Mouse (Mus musculus) frontal cortex, adult 2 months (tissue): ENCODE measurements at regions not wholly inside any gene's neighbourhood (a gene's known extent, or its start where the extent isn't known, plus 50 kb on each side); places are given as distances from the start of the nearest gene placed in this dataset.
"Not testable (repeated sequence)": the region's sequence is repeated elsewhere in the genome, so short reads cannot be mapped to it uniquely, and the experiment has no call there.

Experiments
- DNase-seq, 2 experiments: peaks; one replicate each; pipeline ENCODE4 v3.0.0; 2022; ENCODE audit warnings: low spot score in 1 of 2; ENCODE audit errors: extremely low spot score in 1 of 2

GRCm38 (mm10) chr3:109224526-109224925, 101.6 kb downstream of the Slc25a24 start:
- peak in 1 of 2 experiments; percentile 25 for DNase-seq

- DNase-seq = no peak
Measured at GRCm38 (mm10) chr3:109234275-109234674, 106.2 kb upstream of the Vav3 start.

GRCm38 (mm10) chr3:109236918-109237317, 103.5 kb upstream of the Vav3 start:
- no peak for DNase-seq

DNA sequence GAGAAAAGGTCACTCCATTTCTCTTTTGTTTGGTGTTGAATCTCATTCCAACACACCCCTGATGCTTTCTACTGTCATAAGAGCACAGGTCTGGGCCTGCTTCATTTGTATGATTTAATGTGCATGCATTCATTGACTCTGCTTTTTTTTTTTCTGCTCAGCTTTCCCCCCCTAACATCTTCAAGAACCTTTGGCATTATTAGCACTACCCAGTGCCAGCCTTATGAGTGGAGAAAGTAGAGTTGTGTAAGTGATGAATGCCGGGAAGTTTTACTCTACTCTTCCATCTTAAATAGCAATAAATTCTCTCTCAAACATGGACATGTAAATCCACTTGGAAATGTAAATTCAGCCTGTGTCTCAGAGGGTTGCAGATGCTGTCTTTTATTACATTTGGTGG, 97.0 kb upstream of the Vav3 start:
- DNase-seq = no peak

DNA sequence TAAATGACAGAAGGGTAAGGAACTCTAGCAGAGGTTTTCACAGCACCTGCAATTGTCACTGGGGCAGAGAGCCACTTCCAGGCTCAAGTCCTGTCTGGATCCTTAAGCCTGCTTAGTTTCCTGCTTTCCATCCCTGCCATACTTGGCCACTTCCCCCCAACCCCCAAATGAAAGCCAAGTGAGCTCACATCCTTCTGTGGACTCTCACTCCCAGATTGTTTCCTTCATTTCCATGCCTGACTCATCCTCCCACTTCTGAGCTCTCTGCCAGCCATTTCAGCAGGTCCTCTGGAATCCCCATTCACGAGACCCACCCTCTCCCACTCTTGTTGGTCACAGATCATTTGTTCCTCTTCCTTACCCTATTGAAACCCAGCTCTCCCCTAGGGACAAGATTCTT, 91.7 kb upstream of the Vav3 start:
- DNase-seq = peak; percentile 13 to 62

GRCm38 (mm10) chr3:109249359-109249758, 91.1 kb upstream of the Vav3 start:
- no peak for DNase-seq

- DNase-seq = no peak
Measured at GRCm38 (mm10) chr3:109249989-109250388, 90.5 kb upstream of the Vav3 start.

- no peak for DNase-seq
Measured at GRCm38 (mm10) chr3:109251716-109252115, 88.7 kb upstream of the Vav3 start.

DNA sequence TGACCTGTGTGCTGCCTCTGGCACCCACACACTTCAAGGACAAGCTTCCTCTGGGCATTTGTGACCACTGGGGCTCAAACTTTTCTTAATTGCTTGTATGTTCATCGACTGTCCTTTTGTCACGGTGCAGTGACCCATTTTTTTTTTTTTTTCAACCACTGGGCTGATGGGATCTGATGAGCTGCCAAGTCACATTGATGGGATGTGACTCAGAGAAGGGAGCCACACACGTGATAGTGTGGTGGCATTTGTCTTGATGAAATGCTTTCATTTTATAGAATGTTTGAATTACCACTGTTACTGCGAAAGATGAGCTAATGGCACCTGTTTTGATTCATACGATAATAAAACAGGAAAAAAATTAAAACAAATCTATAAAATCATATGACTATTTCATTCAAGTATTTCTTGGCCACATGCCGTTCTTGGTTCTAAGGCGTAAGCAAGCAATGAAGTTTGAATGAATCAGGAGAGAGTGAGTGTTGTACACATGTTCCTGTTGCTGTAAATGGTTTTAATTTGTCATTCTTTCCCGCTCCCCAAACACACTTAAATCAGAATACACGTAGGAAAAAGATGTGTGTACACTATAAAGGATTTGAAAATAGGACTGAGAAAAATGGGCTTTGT, 86.3 kb upstream of the Vav3 start:
- no peak for DNase-seq

DNA sequence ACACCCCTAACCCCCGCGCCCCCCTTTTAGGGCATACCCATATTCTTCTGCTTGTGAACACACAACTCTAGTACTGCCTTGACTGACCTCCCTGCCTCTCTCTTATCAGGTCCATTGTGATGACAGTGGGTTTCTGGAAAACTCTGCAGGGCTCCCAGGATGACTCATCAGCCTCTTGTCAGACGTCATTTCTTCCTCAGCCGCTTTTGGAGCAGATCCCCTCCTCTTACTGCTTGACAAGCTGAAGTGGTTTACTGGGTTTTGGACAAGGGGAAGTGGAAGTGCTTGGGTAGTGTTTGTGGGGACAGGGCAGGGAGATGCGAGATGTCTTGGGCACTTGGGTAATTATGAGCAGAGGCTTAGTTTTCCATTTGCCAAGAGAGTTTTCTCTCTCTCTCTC, 85.5 kb upstream of the Vav3 start:
- DNase-seq = no peak

DNA sequence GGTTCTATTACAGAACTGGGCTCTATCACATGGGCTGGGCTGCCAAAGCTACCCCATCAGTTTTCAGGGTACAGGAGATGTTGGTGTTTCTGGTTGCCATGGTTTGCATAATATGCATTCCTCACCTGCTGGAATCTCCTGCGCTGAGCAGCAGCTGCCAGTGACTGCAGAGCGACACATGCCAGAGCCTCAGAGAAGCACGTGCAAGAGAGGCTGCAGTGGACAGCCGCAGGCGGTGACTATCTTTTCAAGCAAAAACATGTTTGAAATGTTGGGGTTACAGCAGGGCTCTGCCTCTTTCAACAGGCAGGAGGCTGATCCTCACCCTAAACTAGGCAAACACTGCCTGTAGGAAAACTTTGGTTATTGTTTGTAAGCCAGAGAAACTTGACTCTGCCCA, 83.7 kb upstream of the Vav3 start:
- DNase-seq = no peak

- not testable (repeated sequence) for DNase-seq
Measured at GRCm38 (mm10) chr3:109266947-109267346, 73.5 kb upstream of the Vav3 start.

DNA sequence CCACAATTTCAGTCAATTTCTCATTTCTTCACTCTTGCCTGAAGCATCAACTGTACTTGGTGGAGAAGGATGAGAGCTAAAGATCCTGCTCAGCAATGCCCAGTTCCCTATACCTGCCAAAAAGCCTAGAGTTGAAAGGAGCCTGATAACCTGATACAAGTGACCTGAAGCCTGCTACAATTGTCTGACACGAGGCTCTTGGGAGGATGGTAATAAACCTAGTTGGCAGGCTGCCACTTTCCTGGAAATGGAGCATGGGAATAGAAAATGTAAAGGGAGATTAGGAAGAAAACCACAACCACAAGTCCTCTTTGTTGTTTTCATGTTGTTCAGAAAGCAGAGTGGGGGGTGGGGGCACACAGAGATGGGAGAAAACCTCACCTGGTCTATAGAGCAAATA, 69.7 kb upstream of the Vav3 start:
- no peak for DNase-seq

DNA sequence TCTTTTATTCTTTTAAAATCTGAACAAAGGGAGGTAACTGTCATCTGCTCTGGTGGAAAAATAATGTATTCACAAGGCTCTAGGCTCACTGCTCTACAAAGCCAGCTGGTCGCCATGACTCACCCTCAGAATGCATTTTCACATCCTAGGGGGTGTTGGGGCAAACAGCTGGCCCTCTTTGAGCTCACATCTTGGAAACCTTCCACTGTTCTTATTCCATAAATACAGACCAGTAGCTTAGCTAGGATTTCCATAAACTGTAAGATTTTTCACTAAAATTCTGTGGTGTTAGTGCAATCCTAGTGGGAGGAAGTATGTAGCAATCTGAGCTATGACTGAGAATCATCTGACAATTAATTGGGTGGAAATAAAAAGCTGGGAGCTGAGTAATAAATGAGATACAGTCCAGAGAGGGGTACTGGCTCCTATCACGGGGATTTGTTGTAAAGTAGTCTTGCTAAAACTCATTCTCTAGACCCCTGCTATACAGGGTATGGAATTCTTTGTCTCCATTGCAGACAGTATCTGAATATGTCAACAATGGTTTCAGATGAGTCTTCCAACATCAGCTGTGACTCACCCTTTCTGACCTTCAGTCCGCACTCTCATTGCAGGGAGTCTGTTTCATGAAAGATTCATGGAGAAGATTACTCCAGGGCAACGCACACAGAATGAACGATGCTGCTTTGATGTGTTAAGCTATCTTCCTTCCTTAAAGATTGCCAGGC, 67.2 kb upstream of the Vav3 start:
- peak; percentile 66 to 83 for DNase-seq

GRCm38 (mm10) chr3:109273802-109274155, 66.7 kb upstream of the Vav3 start:
- DNase-seq = no peak

GRCm38 (mm10) chr3:109279086-109279485, 61.4 kb upstream of the Vav3 start:
- no peak for DNase-seq

DNA sequence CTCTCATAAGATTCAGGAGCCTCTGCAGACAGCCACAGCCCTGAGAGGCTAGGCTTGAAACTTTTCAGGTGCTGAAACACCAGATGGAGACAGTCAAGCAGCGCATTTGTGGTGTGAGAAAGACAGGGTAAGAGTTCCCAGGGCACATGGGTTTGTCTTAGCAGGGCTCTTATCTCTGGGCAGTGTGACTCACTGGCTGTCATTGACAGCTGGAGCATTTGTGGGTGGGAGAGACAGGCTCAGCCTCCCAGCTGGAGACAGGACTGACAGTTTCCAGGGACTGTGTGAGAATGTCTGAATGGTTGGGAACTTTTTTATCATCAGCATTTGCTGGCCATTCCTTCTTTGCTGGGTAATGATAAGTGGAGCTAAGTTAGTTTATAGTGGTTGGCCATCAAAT, 53.9 kb upstream of the Vav3 start:
- no peak for DNase-seq
